Mouse (Mus musculus) kidney, postnatal 4 days (tissue): ENCODE results near the gene Il2rb.
A peak's percentile ranks its signal among the peaks of the same experiment; 100 is the strongest.

Source experiments
- DNase-seq, 2 experiments: peaks; one replicate each; pipeline ENCODE4 v3.0.0; 2021; ENCODE audit warnings: mixed read lengths in 2 of 2

Gene Il2rb

DNA sequence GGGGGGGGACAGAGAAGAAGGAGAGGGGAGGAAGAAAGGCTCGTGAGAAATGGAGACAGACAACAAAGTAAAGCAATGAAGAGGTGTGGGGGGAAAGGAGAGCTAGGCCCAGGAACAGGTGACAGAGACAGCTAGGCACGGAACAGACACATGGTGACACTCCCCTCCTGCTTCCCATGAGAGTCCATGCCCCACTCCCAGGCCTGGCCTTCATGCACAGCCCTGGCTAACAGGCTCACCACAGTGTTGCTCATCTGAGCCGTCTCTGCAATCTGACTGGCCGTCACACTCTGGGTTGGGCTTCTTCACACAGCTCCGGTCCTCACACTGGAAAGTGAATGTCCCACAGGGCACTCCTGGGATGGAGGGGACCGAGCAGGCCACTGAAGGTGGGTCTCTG lies 51.2 kb downstream of the Il2rb start:
- peak in 1 of 2 experiments; percentile 18 for DNase-seq

- DNase-seq, result no peak
Observed at GRCm38 (mm10) chr15:78442231-78442630, 52.8 kb downstream of the Il2rb start.

GRCm38 (mm10) chr15:78438973-78439372 lies 56.1 kb downstream of the Il2rb start:
- no peak for DNase-seq

GRCm38 (mm10) chr15:78438505-78438904 lies 56.6 kb downstream of the Il2rb start:
- DNase-seq, result no peak

GRCm38 (mm10) chr15:78438018-78438394 lies 57.1 kb downstream of the Il2rb start:
- DNase-seq, result no peak

DNA sequence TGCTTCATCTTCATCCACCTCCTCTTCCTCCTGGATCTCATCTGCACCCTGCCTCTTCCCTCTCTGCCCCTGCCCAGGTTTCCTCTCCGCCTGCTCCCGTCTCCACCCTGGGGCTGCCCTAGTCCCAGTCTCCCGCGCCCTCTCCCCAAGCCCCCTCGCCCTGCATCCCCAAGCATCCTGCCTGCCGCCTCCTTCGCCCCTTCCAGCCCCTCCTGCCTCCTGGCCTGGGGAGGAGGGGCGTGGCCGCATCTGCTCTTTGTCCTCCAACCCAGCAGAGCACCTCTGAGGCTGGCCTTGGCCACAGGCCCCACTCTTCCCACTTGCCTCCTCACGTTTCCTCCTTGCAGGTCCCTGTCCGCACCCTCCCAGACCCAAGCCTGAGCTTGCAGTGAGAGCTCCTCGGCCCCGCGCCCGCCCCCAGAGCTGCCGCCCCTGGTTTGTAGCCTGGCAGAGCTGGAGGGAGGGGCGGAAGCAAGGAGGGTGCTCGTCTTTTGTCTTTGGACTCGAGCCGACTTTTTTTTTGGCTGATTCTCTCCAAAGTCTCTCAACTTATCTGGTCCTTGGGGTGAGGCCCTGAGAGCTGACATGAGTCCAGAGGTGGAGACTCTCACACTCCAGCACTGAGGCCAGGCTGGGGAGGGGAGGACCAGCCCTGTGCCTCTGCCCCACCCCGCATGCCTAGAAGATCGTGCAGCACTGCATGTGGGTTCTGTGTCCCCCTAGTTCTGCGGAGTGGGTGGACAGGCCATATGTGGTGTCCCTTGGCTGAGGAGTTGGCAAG lies 57.6 kb downstream of the Il2rb start:
- peak; percentile 61 to 70 for DNase-seq

DNA sequence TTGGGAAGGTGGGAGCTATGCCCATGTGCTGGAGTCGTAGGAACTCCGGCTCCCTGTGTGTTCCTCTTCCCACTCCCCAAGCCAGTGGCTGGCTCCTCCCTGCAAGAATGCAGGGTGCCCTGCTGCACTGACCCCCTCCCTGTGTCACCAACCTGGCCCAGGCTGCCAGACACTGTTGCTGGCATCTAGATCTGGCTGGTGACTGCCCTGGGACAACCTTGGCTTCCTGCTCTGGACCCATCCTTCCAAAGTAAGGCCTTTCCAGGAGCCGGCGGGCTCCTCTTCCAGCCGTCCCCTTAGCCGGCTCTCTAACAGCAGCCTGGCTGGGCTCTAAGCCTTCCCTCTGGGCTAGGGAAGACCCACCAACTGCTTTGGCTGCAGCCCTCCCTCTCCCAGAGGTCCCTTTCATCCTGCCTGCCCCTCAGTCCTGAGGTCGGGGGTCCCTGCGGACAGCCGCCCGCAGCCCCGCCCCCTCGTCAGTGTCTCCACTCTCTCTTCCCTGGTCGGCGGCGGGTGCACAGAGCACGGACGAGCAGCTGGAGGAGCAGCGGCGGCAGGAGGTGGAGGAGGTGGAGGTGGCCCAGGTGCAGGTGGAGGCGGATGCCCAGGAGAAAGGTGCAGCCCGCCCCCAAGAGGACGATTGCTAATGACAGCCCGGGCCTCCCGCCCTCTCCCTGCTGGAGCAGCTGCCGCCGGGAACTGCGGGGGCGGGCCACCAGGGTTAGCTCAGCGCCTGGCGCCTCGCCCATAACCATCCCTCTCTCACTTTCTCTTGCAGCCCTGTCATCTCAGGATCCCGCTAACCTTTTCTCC lies 58.5 kb downstream of the Il2rb start:
- peak; percentile 93 to 96 for DNase-seq

DNA sequence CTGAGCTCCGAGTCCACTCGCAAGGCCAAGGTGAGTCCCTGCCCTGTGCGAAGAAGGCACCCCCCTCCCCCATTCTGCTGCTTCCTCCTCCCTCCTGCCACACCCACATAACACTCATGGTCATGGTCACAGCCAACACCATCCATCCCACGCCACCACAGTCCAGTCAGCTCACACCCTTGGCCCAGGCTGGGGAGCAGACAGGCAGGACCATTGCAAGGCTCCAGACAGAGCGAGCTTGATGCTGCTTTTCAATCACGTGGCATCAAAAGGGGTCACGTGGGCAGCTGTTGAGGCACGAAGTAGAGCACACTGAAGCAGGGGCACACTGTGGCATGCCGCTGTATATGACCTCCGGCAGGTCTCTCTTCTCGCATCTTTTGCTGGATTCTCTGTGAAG lies 59.4 kb downstream of the Il2rb start:
- no peak for DNase-seq

- DNase-seq, result peak; percentile 68 to 73
Observed at GRCm38 (mm10) chr15:78434896-78435520, 60.1 kb downstream of the Il2rb start.

DNA sequence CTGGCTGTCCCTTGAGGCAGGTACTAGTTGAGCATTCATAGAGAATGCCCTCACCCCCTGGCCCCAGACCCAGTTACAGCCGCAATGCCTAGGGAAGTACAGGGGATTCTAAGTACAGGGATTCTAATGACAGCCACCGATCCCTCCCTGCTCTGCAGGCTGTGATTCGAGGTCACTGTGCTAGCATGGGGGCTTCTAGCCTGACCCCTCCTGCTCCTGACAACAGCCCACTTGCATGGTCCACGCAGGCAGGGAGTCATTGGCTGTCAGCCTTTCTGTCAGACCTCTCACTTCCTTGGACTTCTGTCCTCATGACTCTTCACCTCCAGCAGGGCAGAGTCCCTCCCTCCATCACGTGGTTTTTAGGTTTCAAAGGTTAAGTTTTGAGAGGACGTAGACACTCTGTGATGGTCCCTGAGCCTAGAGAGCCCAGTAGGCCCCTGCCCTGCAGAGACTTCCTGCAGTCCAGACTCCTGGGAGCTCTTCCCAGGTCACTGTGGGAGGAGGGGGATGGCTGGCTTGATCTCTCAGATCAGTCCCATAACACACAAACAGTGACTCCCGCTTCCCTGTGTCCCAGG lies 63.4 kb downstream of the Il2rb start:
- DNase-seq, result peak in 1 of 2 experiments; percentile 46

- DNase-seq, result no peak
Observed at GRCm38 (mm10) chr15:78430874-78431273, 64.2 kb downstream of the Il2rb start.

DNA sequence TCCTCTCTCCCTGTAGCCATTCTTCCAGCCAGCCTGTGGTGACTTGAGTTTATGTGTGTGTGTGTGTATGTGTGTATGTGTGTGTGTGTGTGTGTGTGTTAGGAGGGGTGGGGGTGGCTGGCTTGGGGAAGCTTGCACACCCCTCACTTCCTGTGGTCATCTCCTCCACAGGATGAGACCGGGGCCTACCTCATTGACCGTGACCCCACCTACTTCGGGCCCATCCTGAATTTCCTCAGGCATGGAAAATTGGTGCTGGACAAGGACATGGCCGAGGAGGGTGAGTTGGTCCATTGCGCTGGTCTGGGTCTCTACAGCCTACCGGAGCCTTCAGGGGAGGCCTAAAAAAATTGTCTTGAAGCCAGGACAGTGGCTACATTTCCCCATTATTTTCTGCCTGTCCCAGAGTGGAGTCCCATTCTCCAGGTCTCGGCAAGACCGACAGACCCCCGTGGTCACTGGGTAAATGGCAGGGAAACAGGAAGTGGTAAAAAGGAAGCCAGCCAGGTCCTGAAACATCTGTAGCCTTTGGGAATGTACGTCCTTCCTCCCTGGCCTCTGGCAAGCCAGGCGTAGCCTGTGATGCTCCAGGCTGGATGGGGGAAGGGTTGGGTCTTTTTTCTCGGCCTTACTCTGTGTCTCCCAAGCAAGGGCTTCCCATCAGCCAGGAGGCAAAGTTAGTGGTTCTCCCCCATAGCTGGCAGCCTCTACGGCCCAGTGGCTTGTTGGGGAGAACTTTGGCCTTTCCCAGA lies 65.0 kb downstream of the Il2rb start:
- DNase-seq, result peak in 1 of 2 experiments; percentile 63
